10 mouse cellular contexts compared by ENCODE assay signal in the genomic region with DNA sequence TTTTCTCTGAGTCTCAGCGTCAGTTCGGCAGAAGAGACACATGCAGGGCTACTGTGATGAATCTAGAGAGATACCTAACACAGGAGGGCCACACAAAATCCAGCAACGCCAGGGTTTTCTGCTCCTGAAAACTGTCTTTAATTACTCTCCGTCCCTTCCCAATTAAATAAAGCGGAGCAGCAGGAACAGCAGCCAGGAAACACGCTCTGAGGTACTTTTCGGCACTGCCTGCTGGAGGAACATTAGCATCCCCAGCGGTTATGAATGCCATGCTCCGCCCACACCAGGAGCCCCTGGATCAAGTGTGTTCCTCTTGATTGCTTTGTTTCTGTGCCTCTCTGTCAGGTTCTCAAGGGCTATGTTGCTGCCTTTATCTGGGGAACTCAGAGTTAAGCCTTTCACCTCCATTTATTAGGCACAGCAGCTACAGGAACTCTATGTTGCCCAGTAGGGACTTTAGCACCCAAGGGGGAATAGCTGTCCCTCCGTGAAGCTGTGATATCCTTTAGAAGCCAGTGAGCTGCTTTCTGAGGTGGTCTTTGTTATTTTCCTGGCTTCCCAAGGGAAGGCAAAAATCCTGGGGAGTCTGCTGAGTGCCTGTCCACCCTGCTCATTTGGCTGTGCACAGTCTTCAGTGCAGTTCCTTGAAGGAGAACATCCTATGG.
DNase-seq lines count a peak whose midpoint lies in the region; ATAC-seq lines count a peak whose summit lies in the region.
"Had no signal": no experiment of that assay in that cellular context is flagged by ENCODE, and none has a peak within 500 bp of the region (broad histone marks: within the 10 kb centered on the region; RNA-seq: fewer than 3 reads in every experiment).

No protein-coding gene starts in this region.

- H3K36me3 ChIP-seq in heart, embryonic 16.5 days (ENCODE audit: control insufficient read depth, insufficient read depth), result no peaks in the 10 kb centered on the region
- H3K36me3 ChIP-seq in embryonic facial prominence, embryonic 11.5 days (replicated peaks; ENCODE audit: control insufficient read depth, insufficient read depth, low read depth, low read length), result no peaks in the 10 kb centered on the region
- H3K36me3 ChIP-seq in hindbrain, embryonic 15.5 days, result no peaks in the 10 kb centered on the region
- H3K36me3 ChIP-seq in neural tube, embryonic 11.5 days (ENCODE audit: control insufficient read depth, insufficient read depth, low read length), result no peaks in the 10 kb centered on the region

- H3K27ac ChIP-seq in heart, embryonic 16.5 days (ENCODE audit: low read length), result no peak overlapping the region
- H3K27ac ChIP-seq in embryonic facial prominence, embryonic 11.5 days (replicated peaks; ENCODE audit: low read depth, low read length), result 0 out of 2 replicates have a peak overlapping the region, but pooled peaks have one; percentile 28
- H3K27ac ChIP-seq in hindbrain, embryonic 15.5 days (replicated peaks), result peak overlapping the region; percentile 71
- peak overlapping the region; percentile 69 for H3K27ac ChIP-seq in neural tube, embryonic 11.5 days (ENCODE audit: low read depth, low read length)

- ATAC-seq in heart, embryonic 16.5 days (replicated peaks; ENCODE audit: extremely low read depth, insufficient read depth, low FRiP score), result no peak
- no peak for ATAC-seq in embryonic facial prominence, embryonic 11.5 days (replicated peaks; ENCODE audit: insufficient number of reproducible peaks, low FRiP score, low TSS enrichment, low read depth)
- no peak for ATAC-seq in hindbrain, embryonic 15.5 days (ENCODE audit: low FRiP score, low read depth)
- ATAC-seq in neural tube, embryonic 11.5 days (ENCODE audit: insufficient read depth, low FRiP score, low TSS enrichment), result no peak
- ATAC-seq: inflammation-experienced regulatory T-cells, adult 6 months had no signal

- 0 out of 2 replicates have a peak, but pooled peaks cover 2% of the 10 kb centered on the region for H3K9me3 ChIP-seq in heart, embryonic 16.5 days (replicated peaks; ENCODE audit: control insufficient read depth, low read length)
- no peaks in the 10 kb centered on the region for H3K9me3 ChIP-seq in embryonic facial prominence, embryonic 11.5 days (replicated peaks; ENCODE audit: control insufficient read depth, low read length)
- no peaks in the 10 kb centered on the region for H3K9me3 ChIP-seq in hindbrain, embryonic 15.5 days
- no peaks in the 10 kb centered on the region for H3K9me3 ChIP-seq in neural tube, embryonic 11.5 days (ENCODE audit: control insufficient read depth, low read length)

- no peak for DNase-seq in heart, postnatal 25 days (ENCODE audit: low spot score)
- DNase-seq in embryonic facial prominence, embryonic 11.5 days (ENCODE audit: low spot score), result peak; percentile 65
- peak; percentile 31 for DNase-seq in neural tube, embryonic 11.5 days (ENCODE audit: low spot score)
- no peak for DNase-seq in adrenal gland, adult 2 months
- no peak for DNase-seq in cerebellum, postnatal 36 days
- DNase-seq in frontal cortex, postnatal 10 days (ENCODE audit: low spot score in 2 of 2), result no peak
- DNase-seq: adrenal gland, adult 8-10 months had no signal

- peak overlapping the region; percentile 49 for H3K4me2 ChIP-seq in heart, embryonic 16.5 days (ENCODE audit: low read depth, low read length)
- H3K4me2 ChIP-seq in embryonic facial prominence, embryonic 11.5 days (ENCODE audit: low read depth, low read length), result peak overlapping the region; percentile 27; the same call in 1 of the 2 replicates
- peak overlapping the region; percentile 26 for H3K4me2 ChIP-seq in hindbrain, embryonic 15.5 days
- H3K4me2 ChIP-seq in neural tube, embryonic 11.5 days (ENCODE audit: low read depth), result peak overlapping the region; percentile 10; the same call in 1 of the 2 replicates

- H3K4me3 ChIP-seq in heart, embryonic 16.5 days (ENCODE audit: low read length), result no peak overlapping the region
- no peak overlapping the region for H3K4me3 ChIP-seq in embryonic facial prominence, embryonic 11.5 days (ENCODE audit: low read depth, low read length)
- no peak overlapping the region for H3K4me3 ChIP-seq in hindbrain, embryonic 15.5 days
- H3K4me3 ChIP-seq in neural tube, embryonic 11.5 days (ENCODE audit: low read depth, low read length), result no peak overlapping the region

- intact Hi-C loops in heart, postnatal 25 days (cut with DNase I), result no loop called here

- H3K4me1 ChIP-seq in heart, embryonic 16.5 days (ENCODE audit: control insufficient read depth, insufficient read depth, low read length), result no peaks in the 10 kb centered on the region; the same call in 1 of the 2 replicates
- peaks cover 8% of the 10 kb centered on the region for H3K4me1 ChIP-seq in embryonic facial prominence, embryonic 11.5 days (ENCODE audit: control insufficient read depth, insufficient read depth, low read length)
- H3K4me1 ChIP-seq in hindbrain, embryonic 15.5 days (replicated peaks), result peaks cover 42% of the 10 kb centered on the region
- H3K4me1 ChIP-seq in neural tube, embryonic 11.5 days (ENCODE audit: control insufficient read depth, insufficient read depth, low read length), result peaks cover 5% of the 10 kb centered on the region; the same call in 1 of the 2 replicates

- peaks cover 4% of the 10 kb centered on the region for H3K27me3 ChIP-seq in heart, embryonic 16.5 days (ENCODE audit: control insufficient read depth, insufficient read depth, low read length)
- H3K27me3 ChIP-seq in embryonic facial prominence, embryonic 11.5 days (ENCODE audit: control insufficient read depth, insufficient read depth, low read length), result no peaks in the 10 kb centered on the region; the same call in 1 of the 2 replicates
- no peaks in the 10 kb centered on the region for H3K27me3 ChIP-seq in hindbrain, embryonic 15.5 days
- H3K27me3 ChIP-seq in neural tube, embryonic 11.5 days (ENCODE audit: control insufficient read depth, insufficient read depth, low read length), result no peaks in the 10 kb centered on the region

- WGBS in heart, embryonic 16.5 days, result 16% methylated on average over 10 of the region's 10 CpGs
- 7% methylated on average over 10 of the region's 10 CpGs for WGBS in embryonic facial prominence, embryonic 11.5 days
- 11% methylated on average over 10 of the region's 10 CpGs for WGBS in hindbrain, embryonic 15.5 days
- 16% methylated on average over 10 of the region's 10 CpGs for WGBS in neural tube, embryonic 11.5 days

- no peak overlapping the region for H3K9ac ChIP-seq in heart, embryonic 16.5 days (ENCODE audit: low read length)
- H3K9ac ChIP-seq in embryonic facial prominence, embryonic 11.5 days (replicated peaks; ENCODE audit: low read length), result peak overlapping the region; percentile 6; the same call in 1 of the 2 replicates
- H3K9ac ChIP-seq in hindbrain, embryonic 15.5 days, result no peak overlapping the region
- H3K9ac ChIP-seq in neural tube, embryonic 11.5 days (ENCODE audit: low read length), result no peak overlapping the region; the same call in 1 of the 2 replicates

Comparison
In these comparisons a context has a peak if more than half of its experiments do, and no peak if none do; other contexts are left out.
1. DNase-seq: peak in embryonic facial prominence, embryonic 11.5 days (single experiment) and neural tube, embryonic 11.5 days (single experiment); none in heart, postnatal 25 days (single experiment), adrenal gland, adult 2 months (single experiment), cerebellum, postnatal 36 days (0 of 2) and frontal cortex, postnatal 10 days (0 of 2).
2. Peak in every context shown above with its lines, with median percentiles within 50 percentile points of each other: H3K4me2 ChIP-seq.